Mouse (Mus musculus) urinary bladder, adult 2 months (tissue): Measurements from ENCODE around the gene Slc48a1. TPM values are rescaled to one million over a fixed set of nuclear protein-coding genes. Genes with fewer than 3 reads are reported as not detected.

Experiments
- DNase-seq: peaks from one replicate; pipeline ENCODE4 v3.0.0; 2022; ENCODE audit warnings: low spot score
- polyA plus RNA-seq: library from polyadenylated mRNA; depleted of rRNA; stranded (reverse); fragments of >200 nt; gene quantifications from 2 replicates; pipeline ENCODE4 v1.2.3, GENCODE M21; 2012

The Slc48a1 gene
- polyA plus RNA-seq, 1 experiment: 72.4 TPM

DNA sequence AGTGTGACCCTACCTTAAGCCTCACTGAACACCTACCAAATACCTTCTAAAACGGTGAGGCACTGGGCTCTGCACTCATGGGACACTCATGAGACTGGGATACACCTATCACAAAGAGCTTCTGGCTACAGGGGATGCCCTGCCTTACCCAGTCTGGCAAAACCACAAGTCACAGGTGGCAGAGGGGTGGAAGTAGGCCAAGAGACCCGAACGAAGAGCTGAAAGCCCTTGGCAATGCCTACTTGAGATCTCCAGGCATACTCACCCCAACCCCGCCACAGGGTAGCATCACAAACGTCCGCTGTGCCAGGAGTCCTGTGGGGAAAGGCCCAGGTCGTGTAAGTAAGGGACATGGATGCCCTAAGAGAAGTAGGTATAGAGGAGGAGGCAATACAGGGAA, 23.5 kb downstream of the Slc48a1 start:
- DNase-seq: no peak

DNA sequence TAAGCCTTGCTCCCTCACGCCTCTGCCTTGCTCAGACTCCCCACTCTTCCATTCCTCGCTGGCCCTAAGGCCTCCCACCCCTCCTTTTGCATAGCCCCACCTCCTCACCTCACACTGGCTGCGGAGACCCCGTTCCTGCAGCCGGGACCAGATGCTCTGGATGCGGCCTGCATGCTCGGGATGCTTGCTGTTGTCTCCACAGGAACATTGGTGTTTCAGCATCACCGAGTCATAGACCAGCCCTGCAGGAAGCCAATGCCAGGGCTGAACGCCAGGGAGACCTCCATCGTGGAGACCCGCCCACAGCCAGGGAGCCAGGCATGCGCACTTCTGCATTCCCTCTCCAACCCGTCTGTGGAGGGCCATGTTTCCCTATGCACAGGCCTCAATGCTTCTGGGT, 24.3 kb downstream of the Slc48a1 start:
- DNase-seq: no peak

DNA sequence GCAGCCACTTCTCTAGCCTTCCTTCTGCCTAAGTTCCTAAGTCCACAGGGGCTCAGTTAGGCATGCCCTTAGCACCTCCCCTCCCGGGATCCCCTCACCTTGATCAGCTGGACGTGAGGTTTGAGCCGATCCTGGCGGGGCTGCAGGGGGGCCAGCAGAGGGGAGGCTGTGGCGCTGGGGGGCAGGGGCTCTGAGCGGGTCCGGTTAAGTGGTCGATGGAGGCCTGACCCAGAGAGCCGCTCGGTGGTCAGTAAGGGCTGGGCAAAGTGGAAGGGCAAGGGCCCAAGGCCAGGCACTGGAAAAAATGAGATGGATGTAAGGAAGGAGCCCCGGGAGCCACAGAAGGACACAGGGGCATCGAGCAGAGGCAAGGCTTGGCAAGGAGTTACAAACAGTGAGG, 29.5 kb downstream of the Slc48a1 start:
- DNase-seq: no peak

DNA sequence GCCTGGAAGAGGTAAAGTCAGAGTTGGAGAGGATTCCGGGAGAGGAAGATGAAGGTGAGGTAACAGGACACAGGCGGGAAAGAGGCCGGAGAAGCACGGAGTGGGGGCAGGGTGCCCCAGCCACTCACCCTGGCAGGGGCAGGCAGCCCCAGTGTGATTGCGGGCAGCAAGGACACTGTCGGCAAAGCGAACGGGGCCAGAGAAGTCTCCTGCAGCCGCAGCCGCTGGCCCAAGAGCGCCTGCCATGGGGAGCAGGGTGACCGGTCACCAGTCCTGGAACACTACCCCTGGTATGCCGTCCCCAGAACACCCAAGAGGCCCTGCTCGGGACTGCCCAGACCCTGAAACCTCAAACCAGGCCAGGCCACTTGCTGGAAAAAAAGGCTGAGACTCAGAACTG, 30.2 kb downstream of the Slc48a1 start:
- no peak for DNase-seq

DNA sequence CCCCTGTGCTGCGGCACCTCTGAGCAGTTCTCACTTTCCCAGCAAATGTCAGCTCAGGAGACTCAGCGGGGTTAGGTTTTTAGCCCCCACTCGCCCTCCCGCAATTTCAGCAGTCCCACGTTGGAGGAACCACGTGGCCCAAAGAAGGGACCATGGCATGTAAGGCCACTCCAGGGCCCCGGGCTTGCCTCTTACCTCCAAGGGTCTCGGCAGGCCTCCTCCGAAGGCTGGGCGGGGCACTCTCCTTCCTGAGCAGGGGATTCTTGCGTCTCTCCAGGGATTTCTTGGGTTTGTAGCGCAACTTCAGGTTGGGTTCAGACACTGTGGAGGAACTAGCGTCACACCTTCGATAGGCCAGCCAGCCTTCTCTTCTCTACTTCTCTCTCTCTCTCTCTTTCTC, 30.9 kb downstream of the Slc48a1 start:
- no peak for DNase-seq

DNA sequence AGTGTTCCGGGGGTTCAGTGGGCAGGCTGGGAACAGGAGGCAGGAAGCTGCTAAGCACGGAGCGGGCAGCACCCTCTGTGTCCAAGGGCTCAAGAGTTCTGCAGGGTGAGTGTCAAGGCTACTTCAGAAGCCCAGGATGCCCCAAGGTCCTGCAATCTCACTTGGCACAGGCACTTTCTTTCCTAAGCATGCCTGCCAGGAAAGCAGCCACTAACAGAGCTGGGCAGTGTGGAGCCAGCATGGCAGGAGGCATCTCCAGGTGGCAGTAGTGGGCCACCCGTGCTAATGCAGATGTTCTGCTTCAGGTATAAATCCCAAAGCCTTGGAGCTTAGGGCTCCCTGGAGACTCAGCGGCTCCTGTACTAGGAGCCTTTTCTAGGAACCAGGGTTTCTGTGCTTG, 31.6 kb downstream of the Slc48a1 start:
- DNase-seq: no peak

DNA sequence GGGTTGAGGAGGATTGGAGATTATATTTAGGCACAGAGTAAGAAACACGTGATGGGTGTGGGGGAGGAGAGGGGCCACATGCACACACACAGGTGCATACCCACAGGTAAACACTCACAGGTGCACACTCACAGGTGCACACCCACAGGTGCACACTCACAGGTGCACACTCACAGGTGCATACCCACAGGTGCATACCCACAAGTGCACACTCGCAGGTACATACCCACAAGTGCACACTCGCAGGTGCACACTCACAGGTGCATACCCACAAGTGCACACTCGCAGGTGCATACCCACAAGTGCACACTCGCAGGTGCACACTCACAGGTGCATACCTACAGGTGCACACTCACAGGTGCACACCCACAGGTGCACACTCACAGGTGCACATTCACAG, 32.1 kb downstream of the Slc48a1 start:
- no peak for DNase-seq

DNA sequence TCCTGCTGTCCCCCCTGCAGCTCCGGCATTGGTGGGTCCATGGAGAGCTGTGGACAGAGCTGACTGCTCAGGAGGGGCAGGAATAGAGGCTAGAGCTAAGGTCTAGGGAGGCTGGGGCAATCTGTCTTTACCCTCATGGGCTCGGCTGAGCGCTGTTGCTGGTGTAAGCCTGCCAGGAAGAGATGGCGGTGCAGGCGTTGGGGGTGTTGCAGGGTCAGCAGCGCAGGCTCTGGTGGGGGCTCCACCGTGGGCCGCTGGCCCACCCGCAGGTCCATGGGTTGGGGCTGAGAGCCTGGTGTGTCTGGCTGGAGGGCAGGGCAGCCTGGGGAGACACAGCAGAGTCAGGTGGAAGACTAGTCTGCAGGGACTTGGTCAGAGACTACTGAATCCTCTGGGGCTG, 33.0 kb downstream of the Slc48a1 start:
- no peak for DNase-seq

DNA sequence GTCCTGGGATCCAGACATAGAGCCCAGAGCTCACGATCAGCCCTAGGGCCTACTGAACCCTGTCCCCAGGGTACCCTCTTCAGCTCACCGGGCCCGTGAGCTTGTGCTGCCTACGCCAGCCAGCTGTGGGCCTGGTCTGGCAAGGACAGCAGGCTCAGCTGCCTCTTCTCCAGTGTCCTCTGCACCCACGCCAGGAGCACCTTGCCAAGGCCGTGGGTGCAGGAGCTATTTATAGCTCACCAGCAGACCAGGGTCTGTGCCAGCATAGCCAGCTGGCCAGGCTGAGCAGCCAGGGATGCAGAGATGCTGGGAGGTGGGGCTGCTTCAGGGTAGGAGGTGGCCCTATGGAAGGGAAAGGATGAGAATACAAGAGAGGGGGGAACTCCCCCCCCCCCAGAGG, 33.8 kb downstream of the Slc48a1 start:
- no peak for DNase-seq

DNA sequence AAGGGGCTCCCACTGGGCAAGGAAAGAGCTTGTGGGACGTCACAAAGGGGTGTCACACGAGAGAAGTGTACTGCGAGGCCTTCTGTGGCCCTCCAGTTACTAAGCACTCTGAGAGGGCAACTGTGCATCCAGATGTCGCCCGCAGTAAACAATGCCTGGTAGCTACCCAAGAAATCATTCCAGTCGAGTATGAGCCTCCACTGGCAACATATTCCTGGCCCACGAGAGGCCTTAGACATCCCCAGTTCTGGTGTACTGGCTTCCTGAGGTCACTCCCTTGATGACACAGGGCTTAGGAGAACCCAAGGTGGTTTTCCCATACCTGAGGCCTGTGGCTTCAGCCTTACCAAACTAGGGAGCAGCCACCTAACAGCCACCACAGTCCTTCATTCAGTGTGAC, 34.6 kb downstream of the Slc48a1 start:
- DNase-seq: no peak

DNA sequence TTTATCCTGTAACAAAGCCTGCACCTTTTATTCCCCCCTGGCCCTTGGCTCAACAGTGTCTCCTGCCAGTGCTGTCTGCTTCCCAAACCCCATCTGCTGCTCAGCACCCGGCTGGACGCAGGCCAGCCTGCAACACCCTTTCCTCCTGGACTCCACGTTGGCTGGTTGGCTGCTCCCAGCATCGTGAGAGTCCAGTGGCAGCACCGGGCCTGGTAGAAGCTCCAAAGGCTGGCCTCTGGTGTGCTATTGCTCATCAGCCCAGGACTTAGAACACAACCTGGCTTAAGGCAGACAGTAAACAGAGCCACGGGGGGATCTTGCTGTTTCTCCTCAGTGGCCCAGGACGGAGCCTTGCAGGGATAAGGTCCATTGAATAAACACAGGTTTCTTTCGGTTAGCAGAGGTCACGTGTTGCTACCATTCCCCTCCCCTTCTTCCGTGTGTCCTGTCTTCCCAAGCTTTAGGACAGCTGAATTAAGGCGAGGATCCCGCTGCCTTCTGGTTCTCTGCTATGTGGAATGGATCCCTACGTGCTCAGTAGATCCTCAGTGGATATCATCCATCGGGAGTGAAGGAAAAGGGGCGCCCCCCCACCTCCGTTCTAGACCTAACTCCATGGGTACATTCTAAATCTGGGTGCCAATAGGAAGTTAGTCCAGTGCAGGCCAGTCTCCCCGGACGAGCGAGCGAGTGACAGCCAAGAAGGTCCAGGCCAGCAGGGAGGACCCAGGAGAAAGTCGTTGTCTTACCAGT, 35.3 kb downstream of the Slc48a1 start:
- no peak for DNase-seq

DNA sequence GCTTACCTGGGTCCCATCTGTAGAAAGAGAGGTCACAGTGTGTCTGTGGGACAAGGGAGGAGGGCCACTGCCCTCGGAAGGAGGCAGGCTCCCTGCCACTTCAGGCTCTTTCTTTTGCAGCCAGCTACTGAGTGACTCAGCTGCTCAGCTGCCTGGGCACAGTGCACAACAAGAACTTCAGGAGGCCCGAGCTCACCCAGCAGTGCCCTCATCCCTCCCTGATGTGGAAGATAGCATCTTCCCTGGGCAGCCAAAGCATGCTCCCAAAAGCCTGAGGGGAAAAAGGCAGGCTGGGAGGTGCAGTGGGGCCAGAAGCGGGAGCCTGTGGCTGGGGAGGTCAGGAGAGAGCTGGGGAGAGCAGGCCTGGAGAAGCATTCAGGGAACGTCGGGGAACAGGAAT, 36.4 kb downstream of the Slc48a1 start:
- DNase-seq: no peak

DNA sequence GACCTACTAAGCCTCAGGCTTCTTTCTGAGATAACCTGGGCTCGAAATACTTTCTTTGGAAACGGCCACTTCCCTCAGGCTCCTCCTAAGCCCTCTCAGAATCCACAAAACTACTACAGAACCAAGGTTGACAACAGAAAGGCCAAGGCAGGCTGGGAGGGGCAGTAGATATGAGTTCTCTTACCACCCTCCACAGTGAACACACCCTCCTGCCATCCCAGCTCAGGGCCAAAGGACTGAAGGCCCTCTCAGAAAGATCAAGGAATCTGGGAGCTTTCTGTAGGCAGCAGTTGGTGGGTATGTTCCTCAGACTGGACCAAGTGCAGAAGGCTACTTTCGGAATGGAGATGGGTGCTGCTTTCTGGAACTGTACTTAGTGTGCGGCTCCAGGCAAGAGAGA, 36.9 kb downstream of the Slc48a1 start:
- DNase-seq: no peak

DNA sequence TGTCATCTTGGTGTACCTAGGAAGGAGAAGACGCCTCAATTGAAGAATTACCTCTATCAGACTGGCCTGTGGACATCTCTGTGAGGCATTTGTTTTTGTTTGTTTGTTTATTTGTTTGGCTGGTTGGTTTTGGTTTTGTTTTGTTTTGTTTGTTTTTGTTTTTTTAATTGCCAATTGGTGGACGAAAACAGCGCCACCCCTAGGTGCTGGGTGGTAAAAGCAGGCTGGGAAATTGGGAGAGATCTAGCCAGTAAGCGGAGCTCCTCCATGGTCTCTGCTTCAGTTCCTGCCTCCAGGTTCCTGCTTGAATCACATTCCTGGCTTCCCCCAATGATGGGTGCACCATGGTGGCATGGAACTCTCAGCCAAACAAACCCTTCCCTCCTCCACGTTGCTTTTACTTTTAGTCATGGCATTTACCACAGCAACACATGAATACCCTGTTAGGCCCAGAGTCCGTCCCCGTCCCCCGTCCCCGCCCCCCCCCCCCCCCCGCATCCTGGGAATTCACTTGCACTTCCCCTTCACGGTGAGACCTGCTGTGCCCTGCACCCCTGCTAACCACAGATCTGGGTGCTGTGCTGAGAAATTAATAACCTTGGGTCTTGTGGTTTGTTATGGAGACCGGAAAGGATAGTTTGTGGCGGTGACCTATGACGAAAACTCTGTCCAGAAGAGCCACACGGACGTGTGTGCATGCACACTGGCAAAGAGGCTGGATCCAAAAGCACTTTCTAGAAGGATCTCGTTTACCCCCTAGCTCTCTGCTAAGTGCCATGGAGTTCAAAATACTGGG, 38.1 kb downstream of the Slc48a1 start:
- no peak for DNase-seq

DNA sequence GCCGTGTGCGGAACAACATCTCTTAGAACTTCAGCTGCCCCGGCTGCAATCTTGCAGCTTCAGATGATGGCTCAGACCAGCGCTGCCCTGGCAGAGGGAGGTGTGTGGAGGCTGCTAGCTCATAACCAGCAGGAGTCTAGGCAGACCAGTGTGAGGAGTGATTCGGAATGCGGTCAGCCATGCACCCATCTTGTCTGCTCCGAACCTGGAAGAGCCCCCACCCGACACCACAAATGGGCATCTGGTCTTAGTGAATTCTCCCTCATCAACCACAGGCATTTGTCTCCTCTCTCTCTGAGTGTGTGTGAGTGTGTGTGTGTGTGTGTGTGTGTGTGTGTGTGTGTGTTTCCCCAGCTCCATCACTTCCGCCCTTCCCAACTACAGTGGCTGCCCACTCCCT, 41.6 kb downstream of the Slc48a1 start:
- no peak for DNase-seq

DNA sequence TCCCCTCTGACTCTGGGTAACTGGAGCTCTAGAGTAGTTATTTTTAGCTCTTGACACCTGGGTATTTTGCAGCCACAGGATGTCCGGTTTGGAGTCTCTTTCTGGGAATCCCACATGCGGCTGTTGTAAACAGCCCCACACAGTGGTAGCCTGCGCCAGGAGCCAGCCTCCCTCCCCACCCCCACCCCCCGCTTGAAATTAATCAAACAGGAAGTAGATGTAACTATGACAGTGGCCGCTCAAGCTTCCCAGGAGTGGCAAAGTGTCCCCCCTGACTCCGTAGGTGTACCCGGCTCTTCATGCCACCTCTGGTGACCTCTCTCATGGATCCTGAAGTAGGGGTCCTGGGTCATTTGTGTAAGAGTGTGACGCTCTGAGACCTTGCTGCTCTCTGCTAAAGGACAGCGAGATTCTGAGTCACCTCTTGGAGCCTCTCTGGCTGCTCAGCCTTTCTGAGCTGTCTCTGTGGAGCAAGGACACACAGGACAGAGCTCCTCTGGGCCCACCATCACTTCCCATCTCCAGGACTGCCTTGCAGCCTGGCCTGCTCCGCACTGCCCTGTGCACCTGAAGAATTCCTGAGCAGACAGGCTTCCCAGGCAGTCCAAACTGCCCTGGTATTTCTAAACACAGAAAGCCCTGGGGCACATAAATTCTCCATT, 43.1 kb downstream of the Slc48a1 start:
- no peak for DNase-seq

DNA sequence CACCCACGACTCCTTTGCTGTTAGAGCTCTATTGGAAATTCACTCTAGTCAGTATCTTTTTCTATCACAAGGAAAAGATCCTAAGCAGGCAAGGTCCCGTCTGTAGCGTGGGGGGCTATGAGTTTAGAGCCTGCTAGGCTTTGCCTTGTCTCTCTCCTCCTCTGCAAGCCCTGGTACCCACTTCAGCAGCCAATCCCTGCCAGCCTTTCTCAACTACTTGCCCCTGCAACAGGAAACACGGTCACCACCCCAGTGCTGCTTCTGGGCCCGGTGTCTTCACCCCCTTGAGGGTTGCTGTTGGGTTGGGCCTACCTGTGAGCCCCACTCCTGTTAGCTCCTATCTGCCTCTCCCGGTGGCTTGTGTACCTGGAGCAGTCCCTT, 43.7 kb downstream of the Slc48a1 start:
- DNase-seq: no peak

DNA sequence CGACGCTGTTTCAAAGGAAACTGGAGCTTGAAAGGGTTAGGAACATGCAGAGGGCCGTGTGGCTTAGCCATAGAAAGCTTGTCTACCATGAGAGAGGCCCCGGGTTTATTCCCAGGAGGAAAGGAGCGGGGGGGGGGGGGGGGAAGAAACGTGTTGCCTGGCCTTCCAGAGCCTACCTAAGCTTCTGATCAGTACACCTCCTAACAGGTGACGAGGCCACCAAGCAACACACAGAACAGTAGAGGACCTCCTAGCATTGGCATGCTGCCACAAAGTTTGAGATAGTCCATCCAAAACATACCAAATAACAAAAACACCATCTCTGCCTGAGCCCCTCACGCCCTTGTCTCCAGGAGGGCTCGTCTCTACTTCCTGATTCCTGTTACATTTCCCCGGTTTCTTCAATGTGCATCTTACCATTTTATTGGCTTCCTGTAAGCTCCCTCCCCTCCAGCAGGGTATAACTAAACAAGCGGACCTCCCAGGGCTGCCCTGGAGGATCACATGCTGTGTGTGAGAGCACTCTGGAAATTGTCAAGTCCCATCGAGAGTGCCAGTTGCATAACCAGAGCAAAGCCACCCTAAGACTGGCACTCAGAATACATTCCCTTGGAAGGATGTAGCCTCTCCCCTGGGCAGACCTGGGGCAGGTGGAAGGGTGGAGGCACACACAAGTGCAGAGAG, 44.4 kb downstream of the Slc48a1 start:
- no peak for DNase-seq

DNA sequence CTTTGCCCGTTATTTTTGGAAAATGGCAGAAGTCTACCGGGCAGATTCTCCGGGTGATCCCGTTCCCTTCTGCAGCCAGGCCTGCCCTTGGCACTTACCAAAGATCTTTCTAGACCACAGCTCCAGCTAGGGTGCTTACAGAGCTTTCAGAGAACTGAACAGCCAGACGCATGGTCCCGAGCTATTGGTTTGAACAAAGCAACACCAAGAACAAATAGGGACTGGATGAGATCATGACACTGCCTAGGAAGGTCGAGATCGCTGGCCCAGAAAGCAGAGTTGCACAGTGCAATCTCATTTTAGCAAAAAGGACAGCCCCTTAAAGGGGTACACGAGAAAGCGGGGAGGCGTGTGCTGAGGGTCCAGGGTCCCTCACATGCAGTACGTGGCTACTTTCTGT, 45.2 kb downstream of the Slc48a1 start:
- DNase-seq: no peak

DNA sequence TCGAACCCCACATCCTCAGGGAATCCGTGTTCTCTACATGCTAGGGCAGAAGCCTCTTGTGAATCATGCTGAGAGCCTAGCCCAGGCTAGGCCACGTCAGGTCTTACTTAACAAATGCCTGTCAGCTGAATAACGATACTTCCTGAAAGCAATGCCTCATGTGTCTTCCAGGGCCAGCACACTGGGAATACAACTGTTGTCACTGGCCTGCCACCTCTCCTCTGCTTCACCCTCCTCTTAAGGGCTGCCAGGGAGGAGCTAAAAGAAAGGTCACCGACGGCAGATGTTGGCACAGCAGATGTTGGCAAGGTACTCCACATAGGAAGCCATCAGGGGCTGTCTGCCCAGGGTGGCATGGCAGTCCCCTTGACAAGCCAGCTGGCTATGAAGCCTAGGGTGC, 45.7 kb downstream of the Slc48a1 start:
- DNase-seq: no peak

DNA sequence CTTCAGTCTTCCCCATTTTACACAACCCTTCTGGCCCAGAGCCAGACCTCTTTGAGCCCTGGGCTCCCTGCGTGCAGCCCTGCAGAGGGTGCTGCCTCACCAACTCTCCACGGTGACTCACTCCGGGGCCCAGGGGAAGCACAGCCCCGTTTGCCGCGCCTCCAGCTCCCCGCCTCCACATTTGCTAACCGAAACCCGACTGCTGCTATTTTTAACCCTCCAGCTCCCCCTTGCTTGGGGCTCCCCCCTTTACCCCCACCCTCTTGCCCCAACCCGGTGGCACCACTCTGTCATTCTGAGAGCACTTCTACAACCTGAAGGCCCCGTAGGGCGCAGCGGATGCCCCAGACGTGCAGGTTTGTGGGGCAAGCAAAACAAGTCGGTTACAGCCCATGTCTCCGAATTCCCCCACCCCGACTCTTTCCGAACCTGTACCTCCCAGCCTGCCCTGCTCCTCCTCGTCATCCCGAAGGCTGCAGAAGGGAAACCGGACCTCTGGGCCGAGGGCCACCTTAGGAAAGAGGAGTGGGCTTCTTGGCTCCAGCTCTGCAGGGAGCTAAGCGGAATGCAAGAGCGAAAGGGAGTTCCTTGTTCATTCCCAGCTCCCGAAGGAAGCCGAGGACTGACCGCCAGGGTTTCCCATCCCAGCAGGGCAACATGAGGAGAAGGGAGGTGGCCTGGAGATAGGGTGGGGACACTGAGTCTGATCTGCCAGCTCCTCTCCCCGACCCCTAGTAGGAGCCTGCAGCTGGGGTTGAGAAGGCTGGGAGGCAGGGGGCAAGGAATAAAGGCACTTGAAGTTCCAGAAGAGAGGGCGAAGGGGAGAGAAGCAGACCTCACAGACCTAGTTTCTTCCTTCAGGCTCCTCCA, 47.0 kb downstream of the Slc48a1 start:
- peak; percentile 67 for DNase-seq
